9 mouse cellular contexts compared by ENCODE assay signal in genomic region chr2:153443434-153444240, GRCm38 (mm10). TPM values are rescaled to one million over a fixed set of nuclear protein-coding genes. Genes with fewer than 3 reads are reported as not detected.
A peak's percentile ranks its signal among the peaks of the same experiment; 100 is the strongest.
DNase-seq lines count a peak whose midpoint lies in the region; ATAC-seq lines count a peak whose summit lies in the region.
"Had no signal": no experiment of that assay in that cellular context is flagged by ENCODE, and none has a peak within 500 bp of the region (broad histone marks: within the 10 kb centered on the region; RNA-seq: fewer than 3 reads in every experiment).

No protein-coding gene starts in this region.

- peak overlapping the region; percentile 98 for H3K27ac ChIP-seq in forebrain, embryonic 13.5 days
- peak overlapping the region; percentile 93 for H3K27ac ChIP-seq in hindbrain, embryonic 11.5 days (ENCODE audit: low read depth, low read length)
- H3K27ac ChIP-seq in midbrain, embryonic 15.5 days: peak overlapping the region; percentile 99

- peaks cover 45% of the 10 kb centered on the region for H3K4me1 ChIP-seq in forebrain, embryonic 13.5 days
- peaks cover 10% of the 10 kb centered on the region for H3K4me1 ChIP-seq in hindbrain, embryonic 11.5 days (replicated peaks; ENCODE audit: control insufficient read depth, insufficient read depth, low read length)
- H3K4me1 ChIP-seq in midbrain, embryonic 15.5 days: peaks cover 51% of the 10 kb centered on the region

- ATAC-seq in forebrain, embryonic 13.5 days: peak; percentile 44
- ATAC-seq in hindbrain, embryonic 11.5 days (ENCODE audit: low FRiP score): peak; percentile 75
- peak; percentile 56 for ATAC-seq in midbrain, embryonic 15.5 days (replicated peaks)

- peak overlapping the region; percentile 84 for H3K4me3 ChIP-seq in forebrain, embryonic 13.5 days
- H3K4me3 ChIP-seq in hindbrain, embryonic 11.5 days (ENCODE audit: low read depth, low read length): peak overlapping the region; percentile 92
- H3K4me3 ChIP-seq in midbrain, embryonic 15.5 days: peak overlapping the region; percentile 98

- DNase-seq in adrenal gland, postnatal 36 days: peak; percentile 53 to 66
- DNase-seq in adrenal gland, adult 8-10 months: no peak
- DNase-seq in CD4-positive, CD25-positive, alpha-beta regulatory T cell, adult 2 months (ENCODE audit: low read depth, low spot score): peak; percentile 47
- no peak for DNase-seq in hindbrain, embryonic 11.5 days (ENCODE audit: low spot score)
- DNase-seq in liver: peak; percentile 37
- peak; percentile 49 for DNase-seq in thymus, postnatal 25 days

- no peaks in the 10 kb centered on the region for H3K36me3 ChIP-seq in forebrain, embryonic 13.5 days (ENCODE audit: poor library complexity, severe bottlenecking)
- no peaks in the 10 kb centered on the region for H3K36me3 ChIP-seq in hindbrain, embryonic 11.5 days (ENCODE audit: control insufficient read depth, insufficient read depth, low read length)
- no peaks in the 10 kb centered on the region for H3K36me3 ChIP-seq in midbrain, embryonic 15.5 days (replicated peaks)

- H3K9ac ChIP-seq in forebrain, embryonic 13.5 days: peak overlapping the region; percentile 89
- peak overlapping the region; percentile 71 for H3K9ac ChIP-seq in hindbrain, embryonic 11.5 days (ENCODE audit: low read depth, low read length)
- peak overlapping the region; percentile 98 for H3K9ac ChIP-seq in midbrain, embryonic 15.5 days

- H3K27me3 ChIP-seq in forebrain, embryonic 13.5 days: no peaks in the 10 kb centered on the region
- H3K27me3 ChIP-seq in hindbrain, embryonic 11.5 days (ENCODE audit: control insufficient read depth, insufficient read depth, low read length): no peaks in the 10 kb centered on the region
- H3K27me3 ChIP-seq in midbrain, embryonic 15.5 days (replicated peaks): no peaks in the 10 kb centered on the region

- WGBS in forebrain, embryonic 13.5 days: under 1% methylated on average over 54 of the region's 59 CpGs
- under 1% methylated on average over 46 of the region's 59 CpGs for WGBS in hindbrain, embryonic 11.5 days
- WGBS in midbrain, embryonic 15.5 days: under 1% methylated on average over 56 of the region's 59 CpGs

- H3K9me3 ChIP-seq in forebrain, embryonic 13.5 days (replicated peaks): no peaks in the 10 kb centered on the region
- no peaks in the 10 kb centered on the region for H3K9me3 ChIP-seq in hindbrain, embryonic 11.5 days (ENCODE audit: control insufficient read depth, low read length)
- no peaks in the 10 kb centered on the region for H3K9me3 ChIP-seq in midbrain, embryonic 15.5 days

- H3K4me2 ChIP-seq in forebrain, embryonic 13.5 days: peak overlapping the region; percentile 99
- peak overlapping the region; percentile 96 for H3K4me2 ChIP-seq in hindbrain, embryonic 11.5 days (replicated peaks; ENCODE audit: low read depth, low read length)
- H3K4me2 ChIP-seq in midbrain, embryonic 15.5 days: peak overlapping the region; percentile 96

RNA-seq across cellular contexts. Expression of gene 4930404H24Rik, which starts 49.0 kb away (rescaled TPM):
- not detected for total RNA-seq in adrenal gland, postnatal 36 days (2021)
- not detected for total RNA-seq in adrenal gland, adult 8-10 months (2022)
- polyA plus RNA-seq in forebrain, embryonic 13.5 days (2015; fragmentation: Nextera tagmentation; extraction: Ambion mirVana): not detected in 2 replicates
- not detected in 2 replicates for polyA plus RNA-seq in hindbrain, embryonic 11.5 days (2014; fragmentation: Nextera tagmentation; extraction: Ambion mirVana)
- not detected in 2 replicates for polyA plus RNA-seq in midbrain, embryonic 15.5 days (2015; fragmentation: Nextera tagmentation; extraction: Ambion mirVana)
- polyA plus RNA-seq: gonadal fat pad, adult 2 months had no signal

Comparison
In these comparisons a context has a peak if more than half of its experiments do, and no peak if none do; other contexts are left out.
1. DNase-seq: peak in adrenal gland, postnatal 36 days (2 of 2), CD4-positive, CD25-positive, alpha-beta regulatory T cell, adult 2 months (single experiment), liver (single experiment) and thymus, postnatal 25 days (single experiment); none in adrenal gland, adult 8-10 months (single experiment) and hindbrain, embryonic 11.5 days (single experiment).
2. Peak in every context shown above with its lines, with median percentiles within 50 percentile points of each other: ATAC-seq, H3K27ac ChIP-seq, H3K4me2 ChIP-seq, H3K4me3 ChIP-seq and H3K9ac ChIP-seq.